Mouse (Mus musculus) cerebellum, adult 2 months (tissue): ENCODE results near the gene Tmem216.

Source experiments
- CTCF ChIP-seq: fragments of 200-500 bp; IDR thresholded peaks from 2 replicates; pipeline ENCODE4 v1.5.1; 2011; ENCODE audit warnings: low read depth, mild to moderate bottlenecking, control low read depth, low read length, moderate library complexity, borderline replicate concordance; ENCODE audit not compliant: insufficient read depth
- POLR2A ChIP-seq: fragments of 200-500 bp; IDR thresholded peaks from 2 replicates; pipeline ENCODE4 v1.6.1; 2011; ENCODE audit warnings: low read length, control low read depth, borderline replicate concordance; ENCODE audit not compliant: insufficient read depth

DNA sequence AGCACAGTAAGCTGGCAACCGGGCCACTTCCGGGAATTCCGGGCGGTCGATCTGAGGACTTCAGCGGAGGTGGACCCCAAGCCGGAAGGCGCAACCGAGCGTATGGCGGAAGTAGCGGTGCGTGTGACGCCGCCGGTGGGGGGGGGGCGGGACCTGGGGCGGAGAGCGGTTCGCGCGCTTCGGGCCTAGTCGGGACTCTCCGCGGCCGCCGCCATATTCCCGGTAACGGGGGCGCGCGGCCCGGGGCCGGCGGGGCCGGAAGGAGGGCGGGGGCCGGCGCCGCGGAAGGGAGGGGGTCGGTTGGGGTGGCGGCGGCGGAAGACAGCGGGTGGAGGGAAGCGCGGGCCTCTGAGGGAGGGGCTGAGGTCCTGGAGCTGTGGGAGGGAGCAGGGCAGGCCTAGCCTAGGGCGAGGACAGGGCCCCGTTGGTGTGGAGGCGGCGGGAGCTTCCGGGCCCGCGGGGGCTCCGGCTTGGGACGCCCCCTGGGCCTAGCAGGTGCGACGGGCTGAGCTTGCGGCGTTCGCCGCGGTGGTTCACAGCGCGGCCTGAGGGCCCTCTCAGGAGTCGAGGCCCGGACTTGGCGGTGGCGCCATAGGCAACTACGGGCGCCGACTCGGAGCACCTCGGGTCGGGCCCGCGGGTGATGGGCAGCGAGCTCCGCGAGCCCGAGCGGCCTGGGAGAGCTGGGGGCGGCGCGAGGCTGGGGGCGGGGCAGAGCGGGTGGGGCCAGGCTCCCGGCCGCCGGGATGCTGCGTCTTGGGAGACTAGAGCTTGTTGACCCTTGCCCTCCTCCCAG is 30.7 kb downstream of the Tmem216 start, which contains the start of gene Cpsf7:
- TF ChIP-seq POLR2A (peak; percentile 47; the same call in 1 of the 2 replicates), CTCF (no peak)
